Mouse (Mus musculus) ES-Bruce4 (cell line): ENCODE measurements around the gene Krt35.

Experiments
- CTCF ChIP-seq: IDR thresholded peaks from one replicate; pipeline ENCODE4 v1.8.1; 2011; ENCODE audit warnings: low read depth, low read length
- EP300 ChIP-seq: IDR thresholded peaks from 2 replicates; pipeline ENCODE4 v1.6.1; 2011; ENCODE audit warnings: low read depth, low read length; ENCODE audit not compliant: insufficient read depth
- POLR2A ChIP-seq: IDR thresholded peaks from one replicate; pipeline ENCODE4 v1.8.1; 2011; ENCODE audit warnings: low read length; ENCODE audit not compliant: insufficient read depth

GRCm38 (mm10) chr11:100058875-100059274, 37.2 kb downstream of the Krt35 start:
- peak; percentile 5 for TF ChIP-seq CTCF
- no peak for TF ChIP-seq POLR2A
- TF ChIP-seq EP300 = no peak
